Mouse (Mus musculus) cerebellum, adult (tissue): ENCODE measurements around the gene Adgrg1.

ENCODE experiments used
- ATAC-seq: cut with Nextera tagmentation; 2 replicates; pipeline ENCODE4 v1.9.2; 2017; ENCODE audit warnings: mild to moderate bottlenecking, moderate library complexity, mixed read lengths; ENCODE audit not compliant: insufficient number of reproducible peaks, low FRiP score, low TSS enrichment

Gene Adgrg1

DNA sequence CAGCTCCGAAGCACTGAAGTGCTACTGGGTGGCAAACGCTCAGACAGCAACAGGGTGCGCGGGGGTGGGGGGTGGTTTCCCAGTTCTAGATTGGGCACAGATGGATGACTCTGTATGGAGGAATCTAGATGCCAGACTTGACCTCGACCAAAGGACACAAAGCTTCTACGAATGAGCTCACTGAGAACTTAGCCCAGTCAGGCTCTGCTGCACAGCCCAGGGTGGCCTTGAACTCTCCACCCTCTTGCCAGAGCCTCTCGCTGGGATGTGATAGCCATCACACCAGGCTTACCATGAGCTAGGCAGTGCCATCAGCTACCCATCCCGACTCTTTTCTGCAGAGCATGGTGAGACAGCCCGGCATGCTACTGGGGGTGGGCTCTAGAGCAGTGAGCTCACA lies 765 bp upstream of the Adgrg1 start:
- no peak for ATAC-seq

DNA sequence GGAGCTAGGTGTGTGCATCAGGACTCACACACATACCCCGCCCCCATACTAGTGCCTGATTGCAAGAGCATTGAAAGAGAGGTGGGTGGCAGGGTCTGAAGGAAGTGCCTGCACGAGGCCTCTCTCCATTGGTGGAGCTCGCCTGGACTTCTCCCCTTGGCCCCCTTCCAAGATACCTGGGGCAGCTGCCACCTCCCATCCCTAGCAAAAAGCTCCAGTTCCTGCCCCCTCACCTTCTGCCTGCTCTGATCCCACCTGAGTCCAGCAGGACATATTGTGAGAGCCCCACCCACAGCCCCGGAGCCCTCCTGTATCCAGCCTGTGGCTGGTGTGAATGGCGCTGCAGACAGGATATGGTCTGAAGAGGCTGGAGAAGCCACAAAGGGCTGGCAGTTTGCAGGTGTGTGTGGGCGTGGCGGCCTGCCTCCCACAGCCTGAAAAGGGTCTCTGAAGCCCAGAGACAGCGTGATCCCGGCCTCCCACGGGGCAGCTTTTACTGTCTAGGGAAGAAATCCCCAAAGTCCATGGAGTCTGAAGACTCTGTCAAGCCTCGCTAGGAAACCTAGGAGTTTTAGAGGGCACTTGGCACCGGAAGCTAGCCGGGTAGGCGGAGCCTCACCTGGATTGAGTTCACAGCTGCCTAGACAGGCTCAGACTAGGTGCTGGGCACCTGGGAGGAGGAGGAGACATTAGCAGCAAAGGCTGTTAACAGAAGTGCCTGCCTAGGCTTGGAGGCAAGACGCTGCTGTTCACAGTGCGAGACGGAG lies 2.3 kb downstream of the Adgrg1 start:
- ATAC-seq = no peak

DNA sequence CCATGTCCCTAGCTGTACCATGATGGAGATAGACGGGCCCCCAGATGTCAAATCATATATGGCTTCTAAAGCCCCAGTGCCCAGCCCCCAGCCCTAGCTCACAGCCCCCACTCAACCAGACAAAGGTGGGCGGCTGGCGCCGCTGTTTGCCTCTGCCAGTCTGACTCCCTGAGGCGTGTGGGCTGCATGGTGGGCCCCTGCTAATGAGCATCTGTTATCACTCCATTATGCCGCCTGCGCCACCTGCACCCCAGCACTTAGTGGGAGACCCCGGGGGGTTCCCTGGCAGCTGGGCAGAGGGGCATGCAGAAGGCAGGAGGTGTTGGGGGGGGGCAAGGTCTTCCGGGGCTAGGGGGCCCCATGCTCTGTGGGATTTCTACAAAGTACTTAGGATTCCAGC lies 3.6 kb downstream of the Adgrg1 start:
- no peak for ATAC-seq

DNA sequence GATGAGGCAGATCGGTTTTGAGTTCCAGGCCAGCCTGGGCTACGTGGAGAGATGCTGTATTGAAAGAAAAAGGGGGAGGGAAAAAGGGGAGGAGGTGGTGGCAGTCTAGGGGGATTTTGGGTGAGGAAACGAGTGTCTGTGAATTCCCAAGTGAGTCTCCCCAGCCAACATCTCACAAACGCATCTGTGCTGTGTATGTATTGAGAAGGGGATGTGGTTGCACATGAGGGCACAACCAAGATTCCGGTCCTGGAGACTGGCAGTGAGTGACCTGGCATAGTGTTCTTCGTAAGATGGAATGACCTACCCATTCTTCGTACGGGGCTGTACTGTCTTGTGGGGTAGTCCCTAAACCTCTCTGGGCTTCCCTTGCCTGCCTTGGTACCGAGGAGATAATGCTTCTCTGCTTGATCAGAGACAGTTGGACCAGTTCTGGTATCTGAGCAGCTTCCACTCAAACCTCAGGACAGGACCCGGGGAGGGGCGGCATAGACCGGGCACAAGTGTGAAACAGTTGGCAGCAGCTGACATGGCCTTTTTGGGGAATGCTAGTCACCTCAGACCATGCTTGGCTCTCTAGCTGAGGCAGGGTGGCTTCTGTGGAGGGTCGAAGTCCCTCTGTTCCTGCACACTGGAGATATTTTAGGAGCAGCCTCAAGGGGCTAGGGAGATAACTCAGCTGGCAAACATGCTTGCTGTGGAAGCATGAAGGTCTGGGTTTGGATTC lies 4.2 kb downstream of the Adgrg1 start:
- ATAC-seq = no peak

DNA sequence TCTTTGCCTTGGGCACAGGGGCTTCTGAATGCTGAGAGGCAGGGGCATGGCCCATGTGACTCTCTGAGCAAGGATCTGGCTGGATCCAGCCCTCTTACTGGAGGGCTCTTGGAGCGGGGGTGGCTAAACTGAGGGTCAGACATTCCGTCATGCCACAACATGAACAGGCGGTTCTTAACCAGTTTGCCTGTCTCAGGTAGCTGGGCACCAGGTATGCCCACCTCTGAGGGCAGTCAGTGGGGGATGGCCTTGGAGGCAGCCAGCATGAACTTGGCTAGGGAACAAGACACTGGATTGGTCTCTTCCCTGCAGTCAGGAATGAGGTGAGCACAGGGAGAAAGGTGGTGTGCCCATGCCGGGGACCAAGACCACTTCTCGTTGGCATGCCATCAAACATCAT lies 5.6 kb downstream of the Adgrg1 start:
- ATAC-seq = no peak

DNA sequence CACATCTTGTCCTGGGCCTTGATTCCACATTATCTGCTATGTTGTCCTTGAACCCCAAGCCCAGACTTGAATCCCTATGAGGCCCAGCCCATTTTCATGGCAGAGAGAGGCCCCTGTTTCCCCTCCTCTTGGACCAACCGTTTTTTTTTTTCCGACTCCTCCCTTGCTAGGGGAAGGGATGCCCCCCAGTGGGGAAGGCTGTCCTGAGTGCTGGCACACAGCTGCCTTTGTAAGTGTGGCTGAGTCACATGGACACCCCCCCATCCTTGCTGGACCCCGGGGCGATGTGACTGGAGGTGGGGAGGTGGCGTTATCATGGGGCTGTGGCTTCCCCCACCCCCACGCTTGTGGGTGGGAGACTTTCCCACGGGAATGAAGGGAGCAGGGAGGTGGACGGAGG lies 6.4 kb downstream of the Adgrg1 start:
- no peak for ATAC-seq

DNA sequence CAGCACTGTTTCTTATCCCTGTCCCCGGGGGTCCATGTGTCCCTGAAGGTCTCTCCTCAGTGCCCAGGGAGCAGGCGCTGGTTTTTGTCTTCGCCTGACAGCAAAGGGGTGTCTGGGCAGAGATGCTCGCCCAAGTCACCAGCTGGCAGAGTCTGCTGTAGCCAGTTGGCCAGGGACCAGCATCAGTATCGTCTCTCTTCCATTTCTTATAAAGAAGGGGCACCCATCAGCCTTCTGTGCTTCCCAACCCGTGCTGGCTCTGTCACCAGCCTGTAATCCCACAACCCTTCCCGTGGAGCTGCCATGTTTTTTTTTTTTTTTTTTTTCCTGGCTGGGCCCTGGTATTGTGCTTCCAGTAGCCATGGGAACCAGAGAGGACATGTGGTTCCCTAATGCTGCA lies 7.3 kb downstream of the Adgrg1 start:
- no peak for ATAC-seq

DNA sequence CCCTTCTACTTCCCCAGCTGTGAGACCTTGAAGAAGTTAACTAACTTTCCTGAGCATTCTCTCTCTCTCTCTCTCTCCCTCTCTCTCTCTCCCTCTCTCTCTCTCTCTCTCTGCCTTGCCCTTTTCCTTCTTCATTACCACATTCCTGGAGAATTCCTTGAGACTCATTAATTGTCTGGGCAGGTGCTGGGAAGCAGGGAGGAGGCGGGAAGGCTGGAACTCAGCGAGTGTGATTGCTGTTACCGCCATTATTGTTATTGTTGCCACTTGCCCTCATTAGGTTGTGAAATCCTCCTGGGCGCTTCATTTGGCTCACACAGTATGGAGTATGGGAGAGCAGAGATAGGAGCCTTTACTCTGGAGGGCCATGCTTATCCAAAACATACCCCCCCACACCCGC lies 8.6 kb downstream of the Adgrg1 start:
- no peak for ATAC-seq

DNA sequence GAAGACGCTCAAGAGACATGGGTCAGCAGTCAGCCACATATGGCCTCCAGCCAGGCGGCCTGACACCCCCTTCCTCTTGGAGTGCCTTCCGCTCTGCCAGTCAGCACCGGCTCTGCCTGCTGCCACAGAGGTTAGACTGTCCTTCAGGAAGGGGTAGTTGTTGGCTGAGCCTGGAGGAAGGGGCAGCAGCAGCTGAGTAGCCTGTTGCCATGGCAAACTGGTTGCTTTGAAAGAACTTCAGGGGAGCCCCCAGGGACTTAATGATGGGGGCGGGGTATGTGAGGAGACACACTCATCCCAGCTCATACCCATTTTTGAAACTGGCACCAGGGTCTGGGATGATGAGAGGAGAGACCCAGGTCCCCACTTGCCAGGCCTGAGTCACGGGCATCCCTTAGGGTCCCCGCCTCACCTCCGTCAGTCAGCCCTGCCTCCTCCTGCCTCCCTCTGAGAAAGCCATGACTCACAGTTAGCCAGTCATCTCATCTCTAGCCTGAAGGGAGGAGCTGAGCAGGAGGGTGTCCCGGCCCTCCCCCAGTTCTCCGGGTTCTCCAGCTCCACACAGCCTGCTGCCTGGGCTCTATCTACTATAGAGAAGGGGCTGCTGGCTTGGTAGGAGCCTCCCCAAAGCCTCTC lies 9.4 kb downstream of the Adgrg1 start:
- 0 out of 2 replicates have a peak, but pooled peaks have one; percentile 46 for ATAC-seq

DNA sequence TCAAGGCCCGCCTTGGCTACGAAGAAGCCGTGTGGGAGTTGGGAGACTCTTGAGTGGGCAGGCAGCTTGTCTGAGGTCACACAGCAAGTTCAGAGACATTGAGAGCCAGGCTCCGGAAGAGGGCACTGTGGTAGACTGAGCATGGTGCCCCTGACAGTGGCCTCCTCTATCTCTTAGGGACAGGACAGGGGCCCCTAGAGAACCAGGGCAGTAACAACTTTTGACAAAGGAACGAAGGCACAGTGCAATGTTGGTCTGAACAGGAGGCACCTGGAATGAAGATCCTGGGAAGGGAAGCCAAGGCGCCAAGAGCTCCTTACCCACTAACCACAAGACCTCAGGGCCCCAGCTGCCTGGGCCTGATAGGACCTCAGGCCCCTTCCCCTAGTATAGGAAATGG lies 10.5 kb downstream of the Adgrg1 start:
- no peak for ATAC-seq

DNA sequence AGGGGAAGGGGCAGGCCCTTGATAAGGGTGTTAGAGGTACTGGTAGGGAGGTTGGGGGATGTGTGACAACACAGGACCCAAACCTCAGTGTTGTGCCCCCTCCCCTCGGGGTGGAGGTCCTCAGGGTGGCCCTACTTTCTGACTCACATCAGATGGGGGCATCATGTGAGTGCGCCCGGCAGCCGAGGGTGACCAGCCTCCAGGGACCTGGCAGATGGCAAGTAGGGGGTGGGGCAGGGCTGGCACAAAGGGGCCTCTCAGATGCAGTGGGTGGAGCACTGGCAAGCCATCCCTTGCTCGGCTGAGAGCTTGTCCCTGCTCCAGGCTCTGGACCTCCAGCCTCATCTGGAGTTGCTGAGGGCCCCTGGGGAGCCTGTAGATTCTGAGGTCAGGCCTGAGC lies 12.1 kb downstream of the Adgrg1 start:
- ATAC-seq = no peak

DNA sequence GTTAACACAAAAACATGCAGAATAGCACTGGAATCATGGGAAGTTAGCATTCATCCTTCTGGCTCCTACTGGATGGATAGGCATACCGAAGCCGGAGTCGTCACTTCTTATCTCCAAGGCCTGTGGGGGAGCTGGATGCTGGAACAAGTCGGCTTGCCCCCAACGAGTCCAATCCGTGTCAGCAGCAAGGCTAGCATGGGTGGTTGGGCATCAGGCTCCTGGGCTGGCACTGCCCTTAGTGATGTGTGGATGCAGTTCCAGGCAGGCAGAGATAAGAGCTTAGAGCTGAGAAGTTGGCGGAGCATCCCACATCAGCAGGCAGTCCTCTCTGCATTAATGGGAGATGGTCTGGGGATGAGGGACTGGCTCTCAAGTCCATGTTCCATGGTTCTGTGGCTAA lies 13.0 kb downstream of the Adgrg1 start:
- no peak for ATAC-seq

DNA sequence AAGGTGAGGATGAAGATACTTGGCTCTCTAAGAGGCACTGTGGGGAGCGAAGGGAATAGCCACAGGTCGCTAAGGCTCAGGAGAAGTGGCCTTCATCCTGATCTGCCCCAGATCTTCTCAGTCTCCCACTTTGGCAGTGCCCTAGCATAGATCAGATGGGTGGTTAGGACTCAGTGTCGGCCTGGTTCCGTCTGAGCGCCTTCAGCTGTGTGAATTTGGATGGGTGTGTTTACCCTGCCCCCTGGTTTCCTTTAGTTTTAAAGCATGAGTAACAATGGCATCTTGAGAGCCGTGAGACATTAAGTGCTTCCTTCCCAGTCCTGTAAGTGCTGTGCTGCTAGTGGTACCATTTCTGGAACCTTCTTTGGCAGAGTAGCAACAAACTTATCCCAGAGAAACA lies 14.1 kb downstream of the Adgrg1 start:
- ATAC-seq = no peak

DNA sequence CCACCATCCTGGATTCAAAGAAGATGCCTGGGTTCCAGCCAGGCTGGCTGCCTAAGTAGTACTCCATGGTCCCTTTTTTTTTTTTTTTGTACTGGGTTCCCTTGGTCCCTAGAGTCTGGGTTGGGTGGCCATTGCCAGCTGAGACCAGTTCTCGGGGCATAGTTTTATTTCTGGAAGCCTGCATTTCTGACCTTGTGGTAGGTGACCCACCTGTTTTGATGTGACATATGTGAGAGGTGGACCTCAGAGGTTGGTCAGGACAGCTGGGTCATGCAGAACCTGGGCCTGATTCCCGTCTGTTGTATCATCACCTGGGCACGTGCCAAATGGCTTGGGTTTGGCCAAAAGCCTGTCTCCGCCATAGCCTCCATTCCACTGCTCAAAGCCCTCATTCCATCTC lies 15.2 kb downstream of the Adgrg1 start:
- ATAC-seq = no peak

DNA sequence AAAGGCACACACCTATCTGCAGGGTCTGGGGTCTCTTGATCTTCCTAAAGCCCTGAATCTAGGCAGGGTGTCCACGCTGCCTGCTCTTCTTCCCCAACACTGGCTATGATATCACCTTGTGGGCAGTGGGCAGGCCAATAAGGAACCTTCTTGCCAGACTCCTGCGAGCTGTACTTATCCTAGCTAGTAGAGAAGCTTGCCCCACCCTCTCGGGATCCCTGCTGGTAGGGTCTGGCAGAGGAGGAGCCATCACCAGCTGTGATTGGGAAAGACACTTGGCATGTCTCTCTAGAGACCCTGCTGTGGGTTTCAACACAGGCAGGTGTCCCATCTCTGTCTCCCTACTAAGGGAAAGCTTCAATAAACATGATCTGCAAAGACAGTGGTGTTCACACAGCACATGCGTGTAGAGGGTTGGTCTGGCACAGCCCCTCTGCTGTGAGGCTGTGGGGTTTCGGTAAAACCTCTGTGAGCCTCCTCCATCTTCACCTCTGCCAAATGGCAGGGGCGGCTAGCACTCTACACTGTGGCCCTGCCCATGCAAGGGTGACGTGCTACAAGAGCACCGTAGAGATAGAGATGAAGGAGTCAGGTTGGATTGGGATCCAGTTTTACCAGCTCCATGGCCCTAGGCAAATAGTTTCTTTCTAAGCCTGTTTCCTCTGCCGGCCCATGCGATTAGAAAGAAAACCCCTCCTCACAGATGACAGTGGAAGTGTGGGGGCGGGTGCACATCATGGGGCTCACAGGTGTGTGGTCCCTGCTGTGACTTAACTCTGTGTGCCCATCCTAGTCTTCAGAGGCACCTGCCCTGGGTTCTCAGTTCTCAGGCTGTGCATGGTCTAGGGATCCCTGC lies 16.3 kb downstream of the Adgrg1 start:
- ATAC-seq = no peak

DNA sequence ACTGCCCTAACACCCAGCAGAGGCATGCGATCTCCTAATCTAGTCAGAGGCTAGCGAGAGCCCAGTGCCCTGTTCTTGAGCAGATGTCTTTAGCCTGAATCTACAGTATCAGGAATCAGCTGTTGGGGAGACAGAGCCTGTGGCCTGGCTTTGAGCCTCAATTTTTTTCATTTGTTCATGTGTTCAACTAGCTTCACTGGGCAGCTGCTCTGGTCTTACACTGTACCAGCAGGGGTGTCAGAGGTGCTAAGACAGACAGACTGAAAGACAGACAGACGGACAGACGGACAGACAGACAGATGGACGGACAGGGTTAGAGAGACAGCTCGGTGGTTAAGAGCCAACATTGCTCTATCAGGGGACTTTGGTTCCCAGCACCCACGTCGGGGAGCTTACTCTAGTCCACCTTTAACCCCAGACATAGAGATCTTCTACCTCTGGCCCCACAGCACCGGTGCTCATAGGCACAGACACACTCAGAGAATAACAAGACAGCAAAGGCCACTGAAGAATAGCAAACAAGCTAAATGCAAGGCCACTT lies 17.0 kb downstream of the Adgrg1 start:
- ATAC-seq = no peak

DNA sequence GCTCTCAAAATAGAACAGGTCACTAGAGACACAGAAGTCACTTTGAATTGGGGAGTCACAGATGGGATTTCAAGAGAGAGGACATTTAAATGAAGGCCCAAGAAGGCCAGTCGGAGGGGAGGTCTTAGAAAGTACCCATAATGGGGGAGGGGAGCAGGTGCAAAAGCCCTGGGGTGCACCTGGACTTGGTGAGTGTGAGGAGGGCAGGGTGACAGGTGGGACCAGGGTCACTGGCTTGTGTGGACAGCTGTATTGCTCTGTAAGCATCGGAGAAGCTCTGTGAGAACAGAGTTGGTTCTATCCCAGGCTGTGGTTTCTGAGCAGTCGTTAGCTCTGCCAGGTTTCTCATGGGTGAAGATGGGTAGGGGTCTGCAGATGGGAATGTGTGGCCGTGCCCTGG lies 17.5 kb downstream of the Adgrg1 start:
- ATAC-seq = no peak

DNA sequence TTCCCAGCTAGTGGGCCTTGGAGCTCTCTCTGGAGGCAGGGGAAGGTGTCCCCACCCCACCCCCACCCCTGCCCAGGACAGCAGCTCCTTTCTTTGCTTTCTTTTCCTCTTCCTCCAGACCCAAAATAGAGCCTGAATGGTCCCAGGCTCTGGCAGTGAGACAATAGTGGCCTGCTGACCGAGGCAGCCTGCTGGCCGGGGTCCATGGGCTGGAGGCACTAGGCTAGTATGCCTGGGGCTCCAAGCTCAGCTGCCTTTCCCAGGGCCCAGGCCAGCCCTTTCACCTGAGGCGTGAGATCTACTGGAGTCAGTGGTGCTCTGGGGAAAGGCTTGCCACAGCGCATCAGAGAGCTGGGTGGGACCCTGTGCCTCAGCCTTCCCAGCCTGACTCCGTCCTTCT lies 18.0 kb downstream of the Adgrg1 start:
- no peak for ATAC-seq

DNA sequence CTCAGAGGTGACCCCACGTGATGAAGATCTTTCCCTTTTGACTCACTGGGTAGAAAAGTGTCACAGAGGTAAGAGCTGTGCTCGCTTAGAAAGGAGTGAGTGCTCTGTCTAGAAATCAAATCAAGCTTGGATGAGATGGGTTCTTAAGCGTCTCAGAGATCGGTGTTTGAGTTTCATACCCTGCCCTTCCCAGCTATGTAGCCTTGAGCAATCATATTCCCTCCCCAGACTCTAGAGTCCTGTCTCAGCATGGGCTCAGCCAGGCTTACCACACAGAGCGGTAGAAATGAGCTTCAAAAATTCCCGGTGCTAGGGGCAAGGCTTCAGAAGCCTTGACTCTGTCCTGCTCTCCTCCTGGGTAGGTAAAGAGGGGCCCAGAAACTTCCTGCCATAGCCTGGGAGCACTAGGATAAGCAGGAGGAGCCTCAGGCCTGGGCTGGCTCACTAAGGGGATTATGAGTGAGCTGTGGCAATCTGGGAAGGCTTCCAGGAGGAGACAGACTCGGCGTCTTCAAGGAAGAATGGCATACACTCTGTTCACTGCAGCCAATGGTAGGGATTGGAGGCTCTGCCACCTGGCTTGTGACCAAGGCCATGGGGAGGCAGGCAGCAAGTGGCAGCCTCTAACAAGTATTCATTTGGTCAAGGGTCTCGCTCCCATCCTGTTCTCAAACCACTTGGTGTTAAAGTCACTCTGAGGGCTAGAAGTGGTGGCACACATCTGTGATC lies 18.6 kb downstream of the Adgrg1 start:
- ATAC-seq = no peak

DNA sequence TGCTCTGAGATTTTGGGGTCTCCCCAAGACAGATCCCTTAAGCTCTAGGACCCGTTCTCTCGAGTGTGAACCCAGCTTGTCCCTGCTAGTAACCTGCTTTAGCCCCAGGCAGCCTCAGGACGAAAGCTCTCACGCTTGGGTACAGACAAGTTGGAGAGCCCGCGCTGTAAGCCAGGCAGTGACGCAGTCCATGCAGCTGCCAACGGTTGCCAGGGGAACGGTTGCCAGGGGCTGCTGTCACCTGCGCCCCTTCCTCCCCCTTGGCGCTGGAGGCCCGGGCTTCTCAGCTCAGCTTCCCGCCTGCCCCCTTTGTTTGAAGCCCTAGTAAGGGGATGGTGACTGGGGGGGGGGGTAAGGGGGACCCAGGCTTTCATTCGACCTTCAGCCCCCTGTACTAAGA lies 19.5 kb downstream of the Adgrg1 start:
- no peak for ATAC-seq
